Mouse (Mus musculus) embryonic facial prominence, embryonic 14.5 days (tissue): ENCODE measurements around the gene Plcl2. TPM values are rescaled to one million over a fixed set of nuclear protein-coding genes. Genes with fewer than 3 reads are reported as not detected.

Experiments
- ATAC-seq: fragments of 200-750 bp; cut with Nextera tagmentation; 2 replicates; pipeline ENCODE4 v1.8.0; 2017; ENCODE audit warnings: low read depth, moderate number of reproducible peaks, moderate TSS enrichment
- DNase-seq: peaks from one replicate; pipeline ENCODE4 v3.0.0-alpha.2; 2015; ENCODE audit warnings: low spot score
- H3K27ac ChIP-seq: fragments of 300-500 bp; sonication (generic); replicated peaks from 2 replicates; pipeline ENCODE4 v1.5.1; 2014; ENCODE audit warnings: low read depth, mild to moderate bottlenecking, low read length, moderate library complexity
- H3K27me3 ChIP-seq: fragments of 300-500 bp; sonication (generic); replicated peaks from 2 replicates; pipeline ENCODE4 v1.6.1; 2014; ENCODE audit warnings: low read length; ENCODE audit not compliant: control insufficient read depth, insufficient read depth
- H3K36me3 ChIP-seq: fragments of 300-500 bp; sonication (generic); 2 replicates; pipeline ENCODE4 v1.6.1; 2014; ENCODE audit warnings: low read length, mixed read lengths; ENCODE audit not compliant: control insufficient read depth, insufficient read depth
- H3K4me1 ChIP-seq: fragments of 300-500 bp; sonication (generic); 2 replicates; pipeline ENCODE4 v1.6.1; 2014; ENCODE audit warnings: antibody characterized with exemption, low read length; ENCODE audit not compliant: control insufficient read depth, insufficient read depth
- H3K4me2 ChIP-seq: fragments of 300-500 bp; sonication (generic); 2 replicates; pipeline ENCODE4 v1.6.1; 2014; ENCODE audit warnings: low read depth, mild to moderate bottlenecking, low read length, moderate library complexity, mixed read lengths
- H3K4me3 ChIP-seq: fragments of 300-500 bp; sonication (generic); 2 replicates; pipeline ENCODE4 v1.5.1; 2014; ENCODE audit warnings: low read depth, mild to moderate bottlenecking, low read length
- H3K9ac ChIP-seq: fragments of 300-500 bp; sonication (generic); 2 replicates; pipeline ENCODE4 v1.6.1; 2014; ENCODE audit warnings: low read depth, mild to moderate bottlenecking, low read length, moderate library complexity, mixed read lengths
- H3K9me3 ChIP-seq: fragments of 300-500 bp; sonication (generic); 2 replicates; pipeline ENCODE4 v1.6.1; 2016; ENCODE audit warnings: low read length; ENCODE audit not compliant: control insufficient read depth
- WGBS: fragments of 180-500 bp; shearing (Covaris S2); extraction: QIAGEN DNeasy Blood & Tissue Kit; methylation state at CpG from one replicate; pipeline ENCODE4 v1.1.7; 2014; 5-methylcytosine and 5-hydroxymethylcytosine counted together
- polyA plus RNA-seq: library from polyadenylated mRNA; unstranded; fragments of >200 nt; fragmentation: Nextera tagmentation; extraction: Ambion mirVana; gene quantifications from 2 replicates; pipeline ENCODE4 v1.2.1, GENCODE M21; 2014

The Plcl2 gene
- polyA plus RNA-seq, 1 experiment from 2014 or later: 6.4 TPM

- H3K36me3 ChIP-seq: no peaks in the 10 kb centered on the region
- no peak overlapping the region for H3K4me3 ChIP-seq
- no peaks in the 10 kb centered on the region for H3K27me3 ChIP-seq
- 68% methylated on average over 5 of the region's 5 CpGs for WGBS
- H3K9me3 ChIP-seq: no peaks in the 10 kb centered on the region
- H3K27ac ChIP-seq: no peak overlapping the region
- no peak overlapping the region for H3K9ac ChIP-seq
- H3K4me1 ChIP-seq: no peaks in the 10 kb centered on the region
- no peak for ATAC-seq
- H3K4me2 ChIP-seq: no peak overlapping the region
- DNase-seq: no peak
These were observed 145.7 kb downstream of the Plcl2 start for GRCm38 (mm10) chr17:50654741-50655415.

DNA sequence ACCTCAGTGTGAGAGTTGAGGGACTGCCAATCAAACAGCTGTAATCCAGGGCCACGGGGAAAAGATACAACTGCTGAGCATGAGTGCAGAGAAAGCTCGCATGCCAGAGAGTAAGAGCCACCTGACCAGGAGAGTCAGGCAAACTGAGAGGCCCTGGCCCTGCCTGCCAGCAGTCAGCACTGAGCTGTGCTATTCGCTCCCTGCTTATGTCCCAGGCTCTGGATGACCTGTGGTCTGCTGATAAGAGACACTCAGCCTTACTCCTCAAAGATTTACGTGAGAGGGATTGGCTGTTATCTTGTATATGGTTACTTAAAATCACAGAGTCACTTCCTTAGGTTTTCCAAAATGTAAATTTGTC lies 146.2 kb downstream of the Plcl2 start:
- no peaks in the 10 kb centered on the region for H3K27me3 ChIP-seq
- H3K9me3 ChIP-seq: peaks cover 4% of the 10 kb centered on the region; the same call in 1 of the 2 replicates
- no peaks in the 10 kb centered on the region for H3K36me3 ChIP-seq
- DNase-seq (no peak), ATAC-seq (no peak)
- no peak overlapping the region for H3K4me3 ChIP-seq
- no peak overlapping the region for H3K27ac ChIP-seq
- H3K4me2 ChIP-seq: no peak overlapping the region
- WGBS: 66% methylated on average over 4 of the region's 4 CpGs
- H3K9ac ChIP-seq: no peak overlapping the region
- no peaks in the 10 kb centered on the region for H3K4me1 ChIP-seq

- no peak overlapping the region for H3K27ac ChIP-seq
- H3K4me3 ChIP-seq: no peak overlapping the region
- no peak overlapping the region for H3K9ac ChIP-seq
- H3K9me3 ChIP-seq: peaks cover 4% of the 10 kb centered on the region; the same call in 1 of the 2 replicates
- ATAC-seq (no peak), DNase-seq (no peak)
- H3K27me3 ChIP-seq: no peaks in the 10 kb centered on the region
- H3K4me1 ChIP-seq: no peaks in the 10 kb centered on the region
- H3K4me2 ChIP-seq: no peak overlapping the region
- no peaks in the 10 kb centered on the region for H3K36me3 ChIP-seq
These were observed 148.1 kb downstream of the Plcl2 start for GRCm38 (mm10) chr17:50657321-50657720.

- Histone ChIP-seq H3K9me3 (peaks cover 4% of the 10 kb centered on the region; the same call in 1 of the 2 replicates), H3K4me3 (no peak overlapping the region), H3K4me1 (no peaks in the 10 kb centered on the region), H3K27me3 (no peaks in the 10 kb centered on the region), H3K36me3 (no peaks in the 10 kb centered on the region), H3K27ac (no peak overlapping the region), H3K9ac (no peak overlapping the region), H3K4me2 (no peak overlapping the region)
- WGBS: 91% methylated on average over 8 of the region's 8 CpGs
- no peak for ATAC-seq
- DNase-seq: no peak
These were observed 149.7 kb downstream of the Plcl2 start for GRCm38 (mm10) chr17:50658901-50659300.

- 88% methylated on average over 9 of the region's 9 CpGs for WGBS
- Histone ChIP-seq H3K36me3 (no peaks in the 10 kb centered on the region), H3K27ac (no peak overlapping the region), H3K4me1 (no peaks in the 10 kb centered on the region), H3K9ac (no peak overlapping the region), H3K4me2 (no peak overlapping the region), H3K27me3 (no peaks in the 10 kb centered on the region), H3K9me3 (no peaks in the 10 kb centered on the region), H3K4me3 (no peak overlapping the region)
- DNase-seq (no peak), ATAC-seq (no peak)
These were observed 158.4 kb downstream of the Plcl2 start for GRCm38 (mm10) chr17:50667596-50667995.

GRCm38 (mm10) chr17:50668681-50669208 lies 159.5 kb downstream of the Plcl2 start:
- H3K36me3 ChIP-seq: no peaks in the 10 kb centered on the region
- H3K9me3 ChIP-seq: no peaks in the 10 kb centered on the region
- no peak overlapping the region for H3K4me2 ChIP-seq
- 83% methylated on average over 4 of the region's 4 CpGs for WGBS
- DNase-seq (no peak), ATAC-seq (no peak)
- H3K4me3 ChIP-seq: no peak overlapping the region
- H3K9ac ChIP-seq: no peak overlapping the region
- H3K27ac ChIP-seq: no peak overlapping the region
- H3K4me1 ChIP-seq: no peaks in the 10 kb centered on the region
- H3K27me3 ChIP-seq: no peaks in the 10 kb centered on the region

- Histone ChIP-seq H3K9ac (no peak overlapping the region), H3K27me3 (no peaks in the 10 kb centered on the region), H3K4me1 (no peaks in the 10 kb centered on the region), H3K27ac (no peak overlapping the region), H3K4me2 (no peak overlapping the region), H3K9me3 (no peaks in the 10 kb centered on the region), H3K4me3 (no peak overlapping the region), H3K36me3 (no peaks in the 10 kb centered on the region)
- ATAC-seq (no peak), DNase-seq (no peak)
- 81% methylated on average over 5 of the region's 5 CpGs for WGBS
These were observed 162.2 kb downstream of the Plcl2 start for GRCm38 (mm10) chr17:50671416-50671815.

DNA sequence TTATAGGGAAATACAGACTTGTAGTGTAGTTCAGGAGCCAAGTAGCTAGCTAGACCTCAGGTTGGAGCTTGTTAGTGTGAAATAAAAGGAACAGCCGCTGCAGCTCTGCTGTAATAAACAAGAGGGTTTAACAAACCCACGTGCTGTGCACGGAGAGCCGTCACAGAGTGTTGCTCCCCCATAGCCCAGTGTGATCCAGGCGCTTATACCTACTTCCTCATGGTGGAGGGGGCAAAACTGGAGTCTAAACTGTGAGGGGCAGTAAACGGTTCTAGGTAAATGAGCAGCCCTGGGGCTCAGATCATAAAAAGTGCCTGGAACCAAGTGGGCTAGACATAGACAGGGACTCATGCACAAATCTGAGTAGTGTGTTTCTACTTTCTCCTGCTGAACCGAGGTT lies 165.4 kb downstream of the Plcl2 start:
- no peaks in the 10 kb centered on the region for H3K27me3 ChIP-seq
- H3K4me3 ChIP-seq: no peak overlapping the region
- H3K9me3 ChIP-seq: no peaks in the 10 kb centered on the region
- DNase-seq (no peak), ATAC-seq (no peak)
- no peak overlapping the region for H3K27ac ChIP-seq
- no peak overlapping the region for H3K9ac ChIP-seq
- no peak overlapping the region for H3K4me2 ChIP-seq
- H3K4me1 ChIP-seq: peaks cover 14% of the 10 kb centered on the region; the same call in 1 of the 2 replicates
- H3K36me3 ChIP-seq: no peaks in the 10 kb centered on the region
- 91% methylated on average over 7 of the region's 7 CpGs for WGBS

GRCm38 (mm10) chr17:50675231-50675630 lies 166.0 kb downstream of the Plcl2 start:
- no peak for ATAC-seq
- peak; percentile 25 for DNase-seq
- no peak overlapping the region for H3K4me3 ChIP-seq
- H3K4me2 ChIP-seq: no peak overlapping the region
- WGBS: 83% methylated on average over 11 of the region's 11 CpGs
- H3K9ac ChIP-seq: no peak overlapping the region
- H3K27me3 ChIP-seq: no peaks in the 10 kb centered on the region
- no peaks in the 10 kb centered on the region for H3K9me3 ChIP-seq
- H3K4me1 ChIP-seq: peaks cover 14% of the 10 kb centered on the region; the same call in 1 of the 2 replicates
- H3K36me3 ChIP-seq: no peaks in the 10 kb centered on the region
- no peak overlapping the region for H3K27ac ChIP-seq
